Mouse (Mus musculus): ENCODE data around the gene Cep63. TPM values are rescaled to one million over a fixed set of nuclear protein-coding genes. Genes with fewer than 3 reads are reported as not detected.

Gene Cep63
- total RNA-seq, 1 experiment from 2014 or later: 43.1 TPM

DNA sequence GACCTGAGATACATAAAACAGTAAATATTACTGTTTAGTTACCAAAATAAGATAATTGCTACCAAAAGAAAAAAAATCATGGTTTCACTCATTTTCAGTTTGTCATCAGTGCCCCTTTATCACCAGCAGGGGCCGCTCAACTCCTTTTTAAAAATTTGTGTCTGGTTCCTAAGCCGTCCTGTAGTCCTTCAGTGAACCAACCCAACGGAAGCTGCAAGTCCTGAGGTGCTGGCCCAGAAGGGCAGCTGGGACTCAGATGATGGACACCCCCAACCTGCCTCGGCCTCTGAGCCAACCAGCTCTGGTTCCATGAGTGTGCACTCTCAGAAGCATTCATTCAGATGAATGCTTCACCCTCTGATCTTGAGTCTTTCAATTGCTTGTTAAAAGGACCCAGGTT lies 10.2 kb upstream of the Cep63 start:
- peak; percentile 60 to 68; a peak in 3 of 4 replicates for ATAC-seq (replicated peaks in 1 of 2; ENCODE audit: insufficient read depth in 1 of 2, low FRiP score in 2 of 2, low TSS enrichment in 1 of 2, low read depth in 1 of 2, poor library complexity in 2 of 2, severe bottlenecking in 2 of 2)

DNA sequence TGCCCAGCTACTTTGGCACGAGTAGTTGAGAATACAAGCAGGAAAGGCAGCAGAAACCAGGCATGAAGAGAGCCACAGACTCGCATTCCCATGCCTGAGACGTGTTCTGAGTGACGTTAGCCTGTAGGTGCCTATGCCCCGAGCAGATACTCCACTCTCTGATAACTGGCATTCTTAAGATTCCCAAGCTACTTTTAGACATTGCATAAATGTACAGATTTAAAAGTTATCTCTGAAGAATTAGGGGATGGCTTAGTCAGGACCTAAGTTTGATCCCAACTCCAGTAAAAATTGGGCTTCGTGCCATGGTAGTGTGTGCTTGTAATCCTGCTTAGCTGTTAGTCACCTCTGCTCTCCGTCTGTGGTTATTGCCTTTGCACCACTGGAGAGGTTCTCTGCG lies 8.1 kb upstream of the Cep63 start:
- ATAC-seq (replicated peaks in 1 of 2; ENCODE audit: insufficient read depth in 1 of 2, low FRiP score in 2 of 2, low TSS enrichment in 1 of 2, low read depth in 1 of 2, poor library complexity in 2 of 2, severe bottlenecking in 2 of 2): no peak

DNA sequence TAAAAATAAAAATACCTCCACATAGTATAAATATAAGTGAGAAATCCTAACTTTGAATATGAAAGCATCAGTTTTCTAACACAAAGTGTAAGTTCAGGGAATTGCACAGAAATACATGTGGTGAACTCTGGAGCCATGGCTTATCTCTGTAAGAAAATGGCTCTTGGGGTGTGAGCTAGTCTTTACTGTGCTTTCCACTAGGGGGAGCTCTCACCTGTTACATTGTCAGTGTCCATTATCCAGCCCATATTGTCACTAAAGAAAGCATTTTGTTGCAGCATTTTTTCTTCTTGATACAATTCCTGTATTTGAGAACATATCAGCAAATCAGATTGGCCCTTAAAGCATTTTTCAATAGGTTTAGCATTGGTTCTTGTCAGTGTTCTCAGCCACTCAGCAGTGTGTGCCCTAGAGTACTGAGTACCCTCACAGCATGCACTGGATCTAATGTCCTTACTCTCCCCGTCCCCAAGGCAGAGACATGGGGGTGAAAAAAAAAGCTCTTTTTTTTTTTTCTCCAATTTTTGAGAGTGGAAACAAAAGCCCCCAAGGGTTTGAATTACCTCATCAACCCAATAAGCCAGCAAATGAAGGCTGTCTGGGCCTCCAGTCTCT lies 6.7 kb upstream of the Cep63 start:
- peak; percentile 65 to 87; a peak in 3 of 4 replicates for ATAC-seq (replicated peaks in 1 of 2; ENCODE audit: insufficient read depth in 1 of 2, low FRiP score in 2 of 2, low TSS enrichment in 1 of 2, low read depth in 1 of 2, poor library complexity in 2 of 2, severe bottlenecking in 2 of 2)

DNA sequence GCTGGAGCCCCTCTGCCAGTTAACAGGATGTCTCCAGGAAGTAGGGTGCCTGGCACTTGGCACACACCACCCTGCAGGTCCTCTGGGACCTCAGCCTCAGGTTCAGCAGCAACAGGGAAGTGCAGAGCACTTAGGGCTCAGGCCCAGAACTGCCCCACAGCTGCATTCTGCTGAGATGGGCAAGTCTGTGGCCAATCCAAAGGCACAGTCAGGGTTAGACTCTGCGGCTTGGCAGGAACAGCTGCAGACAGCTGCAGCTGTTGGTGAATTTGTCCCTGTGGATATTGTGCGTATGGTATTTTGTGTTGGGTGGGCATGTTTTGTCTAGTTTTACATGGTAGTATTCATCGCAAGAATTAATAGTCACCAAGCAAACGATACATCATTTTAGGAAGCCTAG lies 5.8 kb upstream of the Cep63 start:
- no peak for ATAC-seq (replicated peaks in 1 of 2; ENCODE audit: insufficient read depth in 1 of 2, low FRiP score in 2 of 2, low TSS enrichment in 1 of 2, low read depth in 1 of 2, poor library complexity in 2 of 2, severe bottlenecking in 2 of 2)

DNA sequence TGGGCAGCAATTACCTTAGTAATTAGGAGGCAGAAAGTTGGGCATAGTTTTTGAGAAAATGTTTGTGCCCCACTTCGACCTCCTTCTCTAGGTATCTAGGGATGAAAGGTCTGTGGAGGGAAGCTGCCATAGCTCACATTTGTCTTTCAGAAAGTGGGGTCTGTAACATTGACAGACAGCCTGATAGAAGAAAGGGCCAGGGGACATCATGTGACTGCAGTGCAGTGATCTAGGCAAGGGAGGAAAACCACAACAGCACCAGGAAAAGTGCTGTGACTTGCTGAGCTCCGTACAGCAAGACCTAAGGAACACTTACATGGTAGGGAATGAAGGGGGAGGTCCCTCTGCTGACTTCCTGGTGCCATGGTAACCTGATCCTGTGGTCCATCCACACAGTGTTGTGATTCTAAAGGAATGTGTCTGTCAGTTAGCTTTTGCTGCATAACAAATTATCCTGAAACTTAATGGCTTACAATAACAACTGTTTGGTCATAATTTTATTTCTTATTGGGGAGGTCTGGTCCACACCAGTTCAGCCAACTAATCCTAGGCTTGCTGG lies 5.3 kb upstream of the Cep63 start:
- ATAC-seq (replicated peaks in 1 of 2; ENCODE audit: insufficient read depth in 1 of 2, low FRiP score in 2 of 2, low TSS enrichment in 1 of 2, low read depth in 1 of 2, poor library complexity in 2 of 2, severe bottlenecking in 2 of 2): no peak

DNA sequence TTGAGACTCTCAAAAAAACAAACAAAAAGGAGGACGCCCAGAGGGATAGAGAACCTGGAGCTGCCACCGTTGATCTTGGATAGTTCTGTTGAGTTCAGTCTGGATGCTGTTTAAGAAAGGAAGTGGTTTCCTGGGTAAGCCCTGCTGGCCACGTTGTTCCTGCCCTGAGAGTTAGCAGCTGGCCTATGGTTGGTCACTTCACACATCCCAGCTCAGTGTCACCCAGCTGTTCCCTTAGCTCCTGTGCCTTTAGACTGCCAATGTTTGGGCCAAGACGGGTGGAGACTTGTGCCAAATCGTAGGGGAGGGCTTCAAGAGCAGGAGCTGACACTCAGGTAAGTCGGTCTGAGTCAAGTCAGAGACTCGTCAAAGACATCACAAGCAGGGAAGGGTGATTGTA lies 2.7 kb upstream of the Cep63 start:
- no peak for ATAC-seq (replicated peaks in 1 of 2; ENCODE audit: insufficient read depth in 1 of 2, low FRiP score in 2 of 2, low TSS enrichment in 1 of 2, low read depth in 1 of 2, poor library complexity in 2 of 2, severe bottlenecking in 2 of 2)

DNA sequence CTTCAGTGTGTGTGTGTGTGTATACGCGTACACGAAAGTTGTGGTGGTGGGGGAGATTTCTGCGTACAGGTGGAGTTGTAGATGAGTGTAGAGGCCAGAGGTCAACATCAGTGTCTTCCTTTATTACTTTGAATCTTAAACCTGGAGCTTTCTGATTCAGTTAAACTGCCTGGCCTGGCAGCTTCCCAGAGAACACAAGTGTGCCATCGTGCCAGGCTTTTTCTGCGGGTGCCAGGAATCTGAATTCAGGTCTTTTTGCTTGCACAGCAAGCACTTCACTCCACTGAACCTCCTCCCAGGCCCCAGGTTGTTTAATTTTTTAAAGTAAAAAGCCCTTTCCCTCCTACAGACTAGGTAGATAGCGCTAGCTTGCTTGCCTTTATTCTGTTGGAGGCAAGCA lies 1.1 kb upstream of the Cep63 start:
- no peak for ATAC-seq (replicated peaks in 1 of 2; ENCODE audit: insufficient read depth in 1 of 2, low FRiP score in 2 of 2, low TSS enrichment in 1 of 2, low read depth in 1 of 2, poor library complexity in 2 of 2, severe bottlenecking in 2 of 2)

DNA sequence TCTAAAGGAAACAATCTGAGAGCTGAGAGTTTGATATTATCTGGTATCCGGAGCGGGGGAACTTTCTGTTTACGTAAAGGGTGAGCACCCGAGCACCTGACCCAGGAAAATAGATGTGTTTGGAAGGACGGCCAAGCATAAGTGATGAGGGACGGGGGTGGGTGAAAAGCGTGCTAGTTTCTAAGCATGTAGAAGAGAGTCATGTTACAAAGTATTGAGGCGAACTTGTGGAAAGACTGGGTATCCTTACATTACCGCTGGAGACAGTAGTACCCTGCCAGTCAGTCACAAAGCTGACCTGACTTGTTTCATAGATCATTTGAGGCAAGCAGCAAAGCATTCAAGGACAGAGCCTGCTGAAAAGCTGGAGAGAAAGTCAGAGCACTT lies 498 bp upstream of the Cep63 start:
- ATAC-seq (replicated peaks in 1 of 2; ENCODE audit: insufficient read depth in 1 of 2, low FRiP score in 2 of 2, low TSS enrichment in 1 of 2, low read depth in 1 of 2, poor library complexity in 2 of 2, severe bottlenecking in 2 of 2): no peak

DNA sequence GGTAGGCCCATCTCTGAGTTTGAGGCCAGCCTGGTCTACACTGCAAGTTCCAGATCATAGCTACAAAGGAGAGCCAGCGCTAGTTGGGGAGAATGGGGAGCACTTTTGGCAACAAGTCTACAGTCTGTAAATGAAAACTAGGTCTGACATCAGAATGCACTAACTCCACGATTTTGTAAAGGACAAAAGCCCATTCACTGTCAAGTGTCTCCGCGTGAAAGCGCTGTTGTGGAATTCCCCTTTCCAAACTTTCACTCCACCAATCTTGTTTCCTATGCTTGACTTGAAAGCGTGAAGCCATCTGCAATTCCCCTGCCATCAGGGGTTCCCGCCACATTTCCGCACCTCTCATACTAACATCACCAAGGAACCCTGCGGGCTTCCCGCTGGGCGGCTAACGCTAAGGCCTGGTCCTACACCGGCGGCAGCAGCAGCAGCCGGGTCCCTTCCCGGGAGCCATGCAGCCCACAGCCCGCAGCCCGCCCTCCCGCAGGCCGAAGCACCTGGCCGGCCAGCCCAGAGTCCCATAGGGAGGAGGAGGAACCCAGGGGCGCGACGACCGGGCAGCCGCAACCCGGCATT lies 842 bp downstream of the Cep63 start:
- ATAC-seq (replicated peaks in 1 of 2; ENCODE audit: insufficient read depth in 1 of 2, low FRiP score in 2 of 2, low TSS enrichment in 1 of 2, low read depth in 1 of 2, poor library complexity in 2 of 2, severe bottlenecking in 2 of 2): peak; percentile 1 to 12; a peak in 3 of 4 replicates

DNA sequence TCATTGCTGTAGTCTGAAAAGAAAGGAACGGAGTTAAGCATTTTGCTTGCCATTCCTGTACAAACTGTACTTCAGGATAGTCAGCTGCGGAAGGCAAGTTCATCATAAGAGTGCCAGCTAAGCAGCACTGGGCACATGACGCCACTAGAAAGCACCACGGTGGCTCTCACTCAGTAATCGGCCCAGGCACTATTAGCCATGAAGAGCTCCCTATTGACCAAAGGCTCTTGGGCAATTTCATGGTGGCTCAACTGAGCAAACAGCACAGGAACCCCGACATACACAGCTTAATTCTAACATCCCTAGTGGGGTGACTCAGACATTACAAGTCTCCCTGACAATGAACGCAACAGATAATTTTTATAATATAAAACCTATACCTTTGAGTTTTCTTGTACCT lies 2.8 kb downstream of the Cep63 start:
- ATAC-seq (replicated peaks in 1 of 2; ENCODE audit: insufficient read depth in 1 of 2, low FRiP score in 2 of 2, low TSS enrichment in 1 of 2, low read depth in 1 of 2, poor library complexity in 2 of 2, severe bottlenecking in 2 of 2): no peak

DNA sequence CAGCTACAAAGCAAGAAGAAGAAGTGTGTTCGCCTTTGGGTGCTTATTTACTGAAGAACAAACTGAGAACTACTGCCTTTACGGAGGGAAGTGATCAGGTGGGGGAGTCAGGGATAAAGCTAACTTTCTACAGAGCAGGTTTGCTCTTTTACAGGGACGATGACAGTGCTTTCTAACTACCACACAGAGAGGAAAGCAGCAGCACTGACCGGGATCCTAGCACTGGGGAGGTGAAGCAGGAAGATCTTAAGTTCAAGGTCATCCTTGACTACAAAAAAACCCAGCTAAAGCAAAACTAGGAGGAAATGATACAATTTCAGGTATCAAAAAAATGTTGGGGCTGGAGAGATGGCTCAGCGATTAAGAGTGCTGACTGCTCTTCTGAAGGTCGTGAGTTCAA lies 3.5 kb downstream of the Cep63 start:
- ATAC-seq (replicated peaks in 1 of 2; ENCODE audit: insufficient read depth in 1 of 2, low FRiP score in 2 of 2, low TSS enrichment in 1 of 2, low read depth in 1 of 2, poor library complexity in 2 of 2, severe bottlenecking in 2 of 2): no peak

DNA sequence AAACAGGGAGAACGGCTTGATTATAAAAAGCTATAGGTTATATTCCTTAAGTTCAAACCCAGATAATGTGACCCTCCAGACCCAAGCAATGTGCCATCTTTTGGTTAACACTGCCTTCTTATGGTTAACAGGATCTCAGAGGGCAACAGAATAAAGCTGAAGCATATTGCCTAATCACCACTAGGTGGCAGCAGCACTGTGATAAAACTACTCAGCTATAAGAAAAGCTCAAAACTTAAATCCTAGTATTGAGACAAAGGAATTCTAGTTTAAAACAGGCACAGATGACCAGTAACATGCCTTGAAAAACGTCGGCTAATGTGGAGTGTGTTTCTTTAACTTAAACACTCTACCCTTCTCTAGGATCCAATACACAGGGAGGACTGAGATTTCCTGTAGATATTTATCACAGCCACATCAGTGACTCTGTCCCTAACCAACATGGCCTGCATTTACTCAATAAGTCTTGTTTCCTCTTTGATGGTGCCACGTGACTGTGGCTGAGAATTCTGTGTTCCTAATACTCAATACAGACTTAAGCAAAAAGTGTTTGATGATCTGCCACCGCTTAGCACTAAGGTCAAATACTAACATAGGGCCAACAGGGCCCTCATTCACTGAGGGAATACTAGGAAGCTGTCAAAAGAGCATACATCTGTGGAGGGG lies 4.0 kb downstream of the Cep63 start:
- ATAC-seq (replicated peaks in 1 of 2; ENCODE audit: insufficient read depth in 1 of 2, low FRiP score in 2 of 2, low TSS enrichment in 1 of 2, low read depth in 1 of 2, poor library complexity in 2 of 2, severe bottlenecking in 2 of 2): no peak

DNA sequence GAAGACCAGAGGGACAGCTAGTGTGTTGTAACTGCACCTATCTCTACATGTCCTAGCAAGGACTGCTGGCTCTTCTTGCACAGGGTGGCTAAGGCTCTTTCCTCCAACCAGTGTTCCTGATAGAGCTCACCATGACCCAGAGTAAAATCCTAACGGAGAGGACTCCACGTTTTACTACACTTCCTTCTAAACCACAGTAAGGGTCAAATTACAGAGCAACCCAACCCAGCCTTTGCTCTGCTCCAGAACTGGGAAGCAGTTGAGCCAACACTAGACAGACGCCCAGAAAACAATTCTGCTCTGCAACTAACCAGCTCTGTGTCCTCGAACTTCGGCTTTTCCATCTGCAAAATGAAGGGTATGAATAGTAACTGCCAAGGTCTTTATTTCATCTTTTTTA lies 4.9 kb downstream of the Cep63 start:
- ATAC-seq (replicated peaks in 1 of 2; ENCODE audit: insufficient read depth in 1 of 2, low FRiP score in 2 of 2, low TSS enrichment in 1 of 2, low read depth in 1 of 2, poor library complexity in 2 of 2, severe bottlenecking in 2 of 2): no peak

DNA sequence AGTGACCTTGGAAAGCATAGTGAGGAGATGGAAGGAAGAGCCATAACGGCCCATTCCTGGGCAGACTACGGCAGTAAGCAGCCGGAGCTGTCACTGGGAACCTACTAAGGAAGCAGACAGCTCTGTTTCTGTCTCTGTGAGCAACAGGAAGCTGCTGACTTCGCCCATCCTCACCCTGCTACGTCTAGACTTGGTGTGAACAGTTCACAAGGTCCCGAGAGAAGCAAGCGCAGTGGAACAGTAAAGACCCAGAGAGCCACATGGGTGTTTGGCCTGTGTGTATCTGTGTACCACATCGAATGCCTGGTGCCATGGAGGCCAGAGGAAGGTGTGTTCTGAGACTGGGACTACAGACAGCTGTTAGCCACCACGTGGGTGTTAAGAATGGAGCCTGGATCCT lies 10.1 kb downstream of the Cep63 start:
- ATAC-seq (replicated peaks in 1 of 2; ENCODE audit: insufficient read depth in 1 of 2, low FRiP score in 2 of 2, low TSS enrichment in 1 of 2, low read depth in 1 of 2, poor library complexity in 2 of 2, severe bottlenecking in 2 of 2): no peak

DNA sequence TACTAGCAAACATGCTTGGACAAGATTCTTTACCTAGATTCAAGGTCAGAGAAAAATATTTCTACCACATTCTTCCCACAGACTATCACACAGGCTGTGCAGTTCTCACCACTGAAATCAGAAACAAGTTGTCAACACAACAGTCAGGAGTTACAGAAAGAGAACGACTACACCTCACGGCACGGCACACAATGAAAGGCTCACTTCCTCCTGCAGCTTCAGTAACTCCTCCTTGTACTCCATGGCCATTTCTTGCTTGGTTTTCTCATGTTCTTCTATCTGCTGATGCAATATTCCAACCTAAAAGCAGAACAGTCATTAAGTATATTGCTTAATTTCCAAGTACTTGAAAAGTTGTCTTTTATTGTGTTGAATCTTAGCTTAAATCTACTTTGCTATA lies 11.3 kb downstream of the Cep63 start:
- peak in 1 of 2 experiments; percentile 29; a peak in 1 of 4 replicates for ATAC-seq (replicated peaks in 1 of 2; ENCODE audit: insufficient read depth in 1 of 2, low FRiP score in 2 of 2, low TSS enrichment in 1 of 2, low read depth in 1 of 2, poor library complexity in 2 of 2, severe bottlenecking in 2 of 2)

DNA sequence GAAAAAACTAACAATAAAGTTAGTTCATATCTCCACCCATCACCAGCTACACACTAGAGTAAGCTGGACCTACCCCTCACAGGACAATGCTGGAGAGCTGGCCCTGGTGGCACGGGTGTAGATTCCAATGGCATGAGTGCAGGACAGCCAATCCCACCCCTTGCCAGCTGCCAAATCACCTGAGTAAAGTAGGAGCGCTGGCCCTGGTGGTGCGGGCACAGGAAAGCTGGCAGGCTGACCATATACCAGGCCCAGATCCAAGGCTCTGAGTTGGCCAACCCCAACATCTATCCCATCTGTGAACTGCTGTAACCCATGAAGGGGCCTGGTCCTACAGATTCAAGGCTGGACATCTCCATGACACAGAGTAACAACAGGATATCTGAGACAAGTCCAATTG lies 17.1 kb downstream of the Cep63 start:
- no peak for ATAC-seq (replicated peaks in 1 of 2; ENCODE audit: insufficient read depth in 1 of 2, low FRiP score in 2 of 2, low TSS enrichment in 1 of 2, low read depth in 1 of 2, poor library complexity in 2 of 2, severe bottlenecking in 2 of 2)

DNA sequence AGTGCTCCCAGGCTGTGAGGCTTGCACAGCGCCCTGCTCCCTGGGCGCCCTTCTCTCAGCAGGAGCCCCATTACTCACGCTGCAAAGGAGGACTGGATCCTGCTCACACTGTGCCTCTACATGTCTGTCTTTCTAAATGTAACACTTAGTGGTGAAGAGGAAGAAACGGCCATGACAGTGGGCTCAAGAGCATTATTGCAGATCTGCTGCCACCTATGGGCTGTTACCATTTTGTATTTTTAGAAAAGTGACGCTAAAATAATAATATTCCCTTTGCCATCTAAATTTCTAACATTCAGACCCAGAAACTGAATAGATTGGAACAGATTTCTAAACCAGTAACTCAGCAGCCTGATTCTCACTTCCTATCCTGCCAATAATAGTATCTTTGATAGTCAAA lies 18.9 kb downstream of the Cep63 start:
- no peak for ATAC-seq (replicated peaks in 1 of 2; ENCODE audit: insufficient read depth in 1 of 2, low FRiP score in 2 of 2, low TSS enrichment in 1 of 2, low read depth in 1 of 2, poor library complexity in 2 of 2, severe bottlenecking in 2 of 2)

DNA sequence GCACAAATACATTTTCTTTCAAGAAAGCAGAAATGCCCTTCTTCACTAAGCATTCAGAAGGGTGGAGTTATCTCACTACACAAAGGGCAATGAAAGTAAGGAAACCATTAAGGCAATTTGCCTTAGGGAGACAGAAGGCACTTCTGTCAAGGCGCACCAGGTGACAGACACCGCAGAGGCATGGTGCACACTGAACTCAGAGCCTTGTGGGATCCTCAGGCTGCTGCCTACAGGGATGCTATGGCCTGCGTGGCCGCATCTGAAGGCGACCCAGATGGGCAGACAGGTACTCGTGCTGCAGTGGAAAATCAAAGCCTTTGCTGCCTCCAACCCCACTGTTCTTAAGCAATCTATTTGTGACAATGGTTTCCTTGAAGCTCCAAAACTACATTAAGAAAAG lies 21.2 kb downstream of the Cep63 start:
- no peak for ATAC-seq (replicated peaks in 1 of 2; ENCODE audit: insufficient read depth in 1 of 2, low FRiP score in 2 of 2, low TSS enrichment in 1 of 2, low read depth in 1 of 2, poor library complexity in 2 of 2, severe bottlenecking in 2 of 2)

DNA sequence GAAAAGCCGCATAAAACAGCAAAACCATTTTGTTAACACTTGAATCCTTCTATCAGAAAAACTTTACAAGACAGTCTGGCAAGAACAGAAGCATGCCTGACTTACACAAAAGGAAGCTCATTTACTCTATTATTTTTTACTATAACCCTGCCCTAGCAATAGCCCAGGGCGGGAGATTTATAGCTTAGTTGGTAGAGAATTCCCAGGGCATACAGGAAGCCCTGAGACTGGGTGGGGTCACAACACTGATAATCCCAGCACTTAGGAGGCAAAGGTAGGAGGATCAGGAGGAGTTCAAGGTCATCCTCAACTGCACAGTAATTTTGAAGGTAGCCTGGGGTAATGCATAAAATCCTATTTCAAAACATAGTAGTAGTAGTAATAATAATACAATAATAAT lies 24.7 kb downstream of the Cep63 start:
- no peak for ATAC-seq (replicated peaks in 1 of 2; ENCODE audit: insufficient read depth in 1 of 2, low FRiP score in 2 of 2, low TSS enrichment in 1 of 2, low read depth in 1 of 2, poor library complexity in 2 of 2, severe bottlenecking in 2 of 2)

All from hematopoietic stem cell, adult 5-6 weeks (primary cell).